Mouse (Mus musculus): ENCODE measurements around the gene Sprn. TPM values are rescaled to one million over a fixed set of nuclear protein-coding genes. Genes with fewer than 3 reads are reported as not detected.

Gene Sprn
- polyA plus RNA-seq, 1 experiment from 2014 or later: 0.99 TPM

DNA sequence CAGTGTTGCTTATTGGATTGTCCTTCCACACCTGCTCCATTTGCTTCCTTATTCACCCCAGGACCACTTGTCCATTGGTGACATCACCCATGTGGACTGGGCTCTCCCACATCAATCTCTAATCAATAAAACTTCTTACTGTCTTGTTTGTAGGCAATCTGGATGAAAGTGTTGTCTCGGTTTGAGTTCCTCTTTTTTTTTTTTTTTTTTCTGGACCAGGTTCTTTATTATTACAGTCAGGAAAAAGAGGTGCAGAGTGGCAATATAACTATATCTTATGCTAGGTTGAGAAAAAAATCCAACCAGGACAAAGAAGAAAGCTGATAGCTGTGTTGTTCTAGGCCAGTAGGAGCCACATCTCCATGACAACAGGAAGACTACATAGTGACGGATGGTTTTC lies 26.0 kb upstream of the Sprn start:
- Histone ChIP-seq H3K9me3 (ENCODE audit: control insufficient read depth) (no peaks in the 10 kb centered on the region), H3K4me3 (ENCODE audit: low read depth, low read length) (no peak overlapping the region), H3K4me2 (replicated peaks; ENCODE audit: low read depth) (no peak overlapping the region), H3K27me3 (replicated peaks; ENCODE audit: control insufficient read depth, insufficient read depth, low read length) (no peaks in the 10 kb centered on the region), H3K36me3 (ENCODE audit: control insufficient read depth, insufficient read depth) (no peaks in the 10 kb centered on the region), H3K4me1 (replicated peaks; ENCODE audit: control insufficient read depth, insufficient read depth, low read length) (no peaks in the 10 kb centered on the region), H3K9ac (ENCODE audit: low read depth, low read length) (no peak overlapping the region), H3K27ac (ENCODE audit: low read depth, low read length) (no peak overlapping the region)
- WGBS: 67% methylated on average over 2 of the region's 2 CpGs
- TF ChIP-seq CTCF (IDR thresholded peaks at IDR 0.05; ENCODE audit: low read depth): no peak
- no peak for ATAC-seq

DNA sequence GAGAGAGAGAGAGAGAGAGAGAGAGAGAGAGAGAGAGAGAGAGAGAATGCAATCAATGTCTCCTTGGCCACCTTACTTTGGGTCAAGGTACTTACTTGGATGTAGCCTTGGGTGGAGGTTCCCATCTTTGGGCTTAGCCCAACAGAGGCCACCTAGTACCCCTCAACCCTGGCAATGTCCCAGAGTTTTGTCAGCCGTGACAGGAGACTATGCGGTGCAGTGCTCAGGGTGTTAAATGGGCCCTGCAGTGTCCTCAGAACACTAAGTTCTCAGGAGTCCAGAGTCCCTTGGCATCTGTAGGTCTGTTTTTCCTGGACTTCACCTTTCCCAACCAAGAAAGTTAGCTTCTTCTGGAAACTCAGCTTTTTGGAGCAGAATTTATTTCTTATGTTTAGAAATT lies 24.5 kb upstream of the Sprn start:
- Histone ChIP-seq H3K27ac (ENCODE audit: low read depth, low read length) (no peak overlapping the region), H3K4me3 (ENCODE audit: low read depth, low read length) (no peak overlapping the region), H3K27me3 (replicated peaks; ENCODE audit: control insufficient read depth, insufficient read depth, low read length) (no peaks in the 10 kb centered on the region), H3K36me3 (ENCODE audit: control insufficient read depth, insufficient read depth) (no peaks in the 10 kb centered on the region), H3K4me2 (replicated peaks; ENCODE audit: low read depth) (no peak overlapping the region), H3K9ac (ENCODE audit: low read depth, low read length) (no peak overlapping the region), H3K4me1 (replicated peaks; ENCODE audit: control insufficient read depth, insufficient read depth, low read length) (no peaks in the 10 kb centered on the region), H3K9me3 (ENCODE audit: control insufficient read depth) (no peaks in the 10 kb centered on the region)
- no peak for ATAC-seq
- WGBS: 87% methylated on average over 2 of the region's 2 CpGs
- no peak for TF ChIP-seq CTCF (IDR thresholded peaks at IDR 0.05; ENCODE audit: low read depth)

DNA sequence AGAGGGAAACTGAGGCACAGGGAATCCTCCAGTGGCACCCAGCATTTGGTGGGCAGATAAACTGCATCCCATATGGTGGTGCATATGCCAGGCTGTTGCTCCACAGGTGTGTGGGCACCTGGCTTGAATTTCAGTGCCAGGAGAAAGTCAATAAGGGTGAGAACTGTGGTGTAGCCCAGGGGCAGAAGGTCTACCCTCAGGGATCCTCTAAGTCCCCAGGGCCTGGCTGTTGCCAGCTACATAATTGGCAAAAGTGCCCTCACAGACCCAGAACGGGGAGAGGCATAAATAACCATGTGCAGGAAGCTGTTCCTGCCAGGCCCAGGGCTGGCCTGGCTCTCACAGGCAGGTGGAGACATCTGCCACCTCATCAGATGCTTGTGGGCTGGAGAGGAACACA lies 18.3 kb upstream of the Sprn start, which contains the start of gene Olfr523:
Olfr523 (plus strand) TSS at position 282 of the 400 bp plus-strand sequence.
- H3K27ac ChIP-seq (ENCODE audit: low read depth, low read length): no peak within 1 kb of the TSS
- H3K4me3 ChIP-seq (ENCODE audit: low read depth, low read length): no peak within 1 kb of the TSS
- H3K4me1 ChIP-seq (replicated peaks; ENCODE audit: control insufficient read depth, insufficient read depth, low read length): no peaks in the 10 kb centered on the region
- no peaks in the 10 kb centered on the region for H3K27me3 ChIP-seq (replicated peaks; ENCODE audit: control insufficient read depth, insufficient read depth, low read length)
- ATAC-seq: no peak
- no peaks in the 10 kb centered on the region for H3K36me3 ChIP-seq (ENCODE audit: control insufficient read depth, insufficient read depth)
- TF ChIP-seq CTCF (IDR thresholded peaks at IDR 0.05; ENCODE audit: low read depth): no peak
- H3K4me2 ChIP-seq (replicated peaks; ENCODE audit: low read depth): no peak within 1 kb of the TSS
- no peak within 1 kb of the TSS for H3K9ac ChIP-seq (ENCODE audit: low read depth, low read length)
- WGBS: 48% methylated on average over 1 of the region's 1 CpGs
- no peaks in the 10 kb centered on the region for H3K9me3 ChIP-seq (ENCODE audit: control insufficient read depth)

DNA sequence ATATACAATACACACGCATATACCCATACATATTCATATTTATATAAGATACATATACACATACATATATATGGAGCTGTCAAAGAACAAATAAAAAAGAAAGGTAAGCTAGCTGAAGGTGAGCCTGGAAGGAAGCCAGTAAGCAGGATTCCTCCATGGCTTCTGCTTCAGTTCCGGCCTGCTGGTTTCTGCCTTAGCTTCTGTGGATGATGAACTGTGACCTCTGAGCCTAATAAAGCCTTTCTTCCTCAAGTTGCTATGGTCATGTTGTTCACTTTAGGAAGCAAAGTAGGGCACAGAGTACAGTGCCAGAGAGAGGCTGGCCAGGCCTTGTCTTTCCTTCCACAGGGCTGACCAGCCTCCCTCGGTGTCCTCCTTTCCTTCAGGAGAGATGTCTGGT lies 16.2 kb upstream of the Sprn start:
- no peak for TF ChIP-seq CTCF (IDR thresholded peaks at IDR 0.05; ENCODE audit: low read depth)
- Histone ChIP-seq H3K4me1 (replicated peaks; ENCODE audit: control insufficient read depth, insufficient read depth, low read length) (no peaks in the 10 kb centered on the region), H3K9me3 (ENCODE audit: control insufficient read depth) (no peaks in the 10 kb centered on the region), H3K9ac (ENCODE audit: low read depth, low read length) (no peak overlapping the region), H3K27ac (ENCODE audit: low read depth, low read length) (no peak overlapping the region), H3K27me3 (replicated peaks; ENCODE audit: control insufficient read depth, insufficient read depth, low read length) (no peaks in the 10 kb centered on the region), H3K4me3 (ENCODE audit: low read depth, low read length) (no peak overlapping the region), H3K36me3 (ENCODE audit: control insufficient read depth, insufficient read depth) (no peaks in the 10 kb centered on the region), H3K4me2 (replicated peaks; ENCODE audit: low read depth) (no peak overlapping the region)
- WGBS: 86% methylated on average over 3 of the region's 3 CpGs
- ATAC-seq: no peak

DNA sequence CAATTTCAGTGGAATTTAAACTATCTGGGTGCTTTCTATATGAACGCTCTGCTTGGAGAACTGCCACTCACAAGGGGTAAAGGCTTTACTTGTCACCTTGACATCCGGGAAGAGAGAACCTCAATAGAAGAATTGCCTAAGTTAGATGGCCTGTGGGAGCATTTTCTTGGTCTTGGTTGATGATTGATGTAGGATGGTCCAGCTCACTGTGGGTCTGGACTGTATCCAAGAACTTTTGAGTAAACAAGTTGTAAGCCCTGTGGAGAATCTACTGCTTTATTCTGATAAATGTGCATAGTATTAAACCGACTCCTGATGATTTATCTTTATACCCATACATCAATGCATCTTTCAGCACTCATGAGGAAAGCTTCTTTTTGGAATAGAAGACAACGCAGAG lies 14.7 kb upstream of the Sprn start:
- no peak for TF ChIP-seq CTCF (IDR thresholded peaks at IDR 0.05; ENCODE audit: low read depth)
- H3K27ac ChIP-seq (ENCODE audit: low read depth, low read length): no peak overlapping the region
- no peaks in the 10 kb centered on the region for H3K36me3 ChIP-seq (ENCODE audit: control insufficient read depth, insufficient read depth)
- no peaks in the 10 kb centered on the region for H3K9me3 ChIP-seq (ENCODE audit: control insufficient read depth)
- ATAC-seq: no peak
- no peak overlapping the region for H3K4me2 ChIP-seq (replicated peaks; ENCODE audit: low read depth)
- H3K27me3 ChIP-seq (replicated peaks; ENCODE audit: control insufficient read depth, insufficient read depth, low read length): no peaks in the 10 kb centered on the region
- 71% methylated on average over 4 of the region's 4 CpGs for WGBS
- no peaks in the 10 kb centered on the region for H3K4me1 ChIP-seq (replicated peaks; ENCODE audit: control insufficient read depth, insufficient read depth, low read length)
- no peak overlapping the region for H3K4me3 ChIP-seq (ENCODE audit: low read depth, low read length)
- H3K9ac ChIP-seq (ENCODE audit: low read depth, low read length): no peak overlapping the region

DNA sequence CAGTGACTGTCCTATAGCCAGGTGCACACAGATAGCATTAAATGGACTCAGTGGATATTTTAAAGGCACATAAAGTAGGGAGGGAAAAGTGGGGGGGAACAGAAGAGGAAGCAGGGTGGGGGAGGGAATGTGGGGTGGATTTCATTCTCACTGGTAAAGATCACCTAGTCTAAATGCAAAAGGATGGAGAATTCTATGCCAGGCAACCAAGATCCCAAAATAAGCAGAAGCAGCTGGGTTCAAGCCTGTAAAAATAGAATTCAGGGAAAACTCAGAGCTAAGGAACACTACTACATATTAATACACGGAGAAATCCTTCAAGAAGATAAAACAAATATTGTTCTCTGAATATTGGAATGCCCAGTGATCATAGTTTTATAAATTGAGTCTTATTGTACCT lies 13.3 kb upstream of the Sprn start:
- no peak overlapping the region for H3K9ac ChIP-seq (ENCODE audit: low read depth, low read length)
- H3K27ac ChIP-seq (ENCODE audit: low read depth, low read length): no peak overlapping the region
- H3K4me3 ChIP-seq (ENCODE audit: low read depth, low read length): no peak overlapping the region
- no peaks in the 10 kb centered on the region for H3K27me3 ChIP-seq (replicated peaks; ENCODE audit: control insufficient read depth, insufficient read depth, low read length)
- WGBS: 79% methylated on average over 1 of the region's 1 CpGs
- H3K4me2 ChIP-seq (replicated peaks; ENCODE audit: low read depth): no peak overlapping the region
- no peaks in the 10 kb centered on the region for H3K4me1 ChIP-seq (replicated peaks; ENCODE audit: control insufficient read depth, insufficient read depth, low read length)
- no peaks in the 10 kb centered on the region for H3K36me3 ChIP-seq (ENCODE audit: control insufficient read depth, insufficient read depth)
- H3K9me3 ChIP-seq (ENCODE audit: control insufficient read depth): no peaks in the 10 kb centered on the region
- TF ChIP-seq CTCF (IDR thresholded peaks at IDR 0.05; ENCODE audit: low read depth): no peak
- no peak for ATAC-seq

DNA sequence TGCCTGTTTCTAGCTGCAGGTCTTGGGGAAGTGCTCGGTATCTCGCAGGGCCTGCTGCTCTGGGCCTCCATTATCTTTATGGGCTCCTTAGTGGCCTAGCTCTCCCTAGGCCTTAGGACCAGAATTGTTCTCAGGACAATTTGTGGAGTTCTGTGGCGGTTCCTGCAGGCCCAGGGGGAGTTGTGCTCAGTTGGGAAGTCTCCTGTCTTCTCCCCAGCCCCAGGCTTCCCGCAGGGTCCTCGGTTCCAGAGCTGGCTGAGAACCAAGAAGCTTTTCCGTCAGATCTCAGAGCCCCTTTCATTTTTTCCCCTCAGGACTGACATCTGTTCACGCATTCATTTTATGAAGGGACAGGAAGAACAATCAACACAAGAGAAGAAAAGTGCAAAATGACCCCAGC lies 10.0 kb upstream of the Sprn start, which contains the start of gene Olfr522:
Olfr522 (minus strand) TSS at position 101 of the 400 bp plus-strand sequence.
- 65% methylated on average over 7 of the region's 7 CpGs for WGBS
- no peak for ATAC-seq
- no peak for TF ChIP-seq CTCF (IDR thresholded peaks at IDR 0.05; ENCODE audit: low read depth)

More for the DNA sequence above, 10.0 kb upstream of the Sprn start, which contains the start of gene Olfr522:
- H3K9ac ChIP-seq (ENCODE audit: low read depth, low read length): no peak within 1 kb of the TSS
- no peaks in the 10 kb centered on the region for H3K9me3 ChIP-seq (ENCODE audit: control insufficient read depth)
- no peak within 1 kb of the TSS for H3K27ac ChIP-seq (ENCODE audit: low read depth, low read length)
- no peak within 1 kb of the TSS for H3K4me3 ChIP-seq (ENCODE audit: low read depth, low read length)
- no peaks in the 10 kb centered on the region for H3K27me3 ChIP-seq (replicated peaks; ENCODE audit: control insufficient read depth, insufficient read depth, low read length)
- H3K4me1 ChIP-seq (replicated peaks; ENCODE audit: control insufficient read depth, insufficient read depth, low read length): no peaks in the 10 kb centered on the region
- no peaks in the 10 kb centered on the region for H3K36me3 ChIP-seq (ENCODE audit: control insufficient read depth, insufficient read depth)
- H3K4me2 ChIP-seq (replicated peaks; ENCODE audit: low read depth): no peak within 1 kb of the TSS

Measured in intestine, postnatal 0 days (tissue).